Mouse (Mus musculus): ENCODE measurements at regions not wholly inside any gene's neighbourhood (a gene's known extent, or its start where the extent isn't known, plus 50 kb on each side); places are given as distances from the start of the nearest gene placed in this dataset.

DNA sequence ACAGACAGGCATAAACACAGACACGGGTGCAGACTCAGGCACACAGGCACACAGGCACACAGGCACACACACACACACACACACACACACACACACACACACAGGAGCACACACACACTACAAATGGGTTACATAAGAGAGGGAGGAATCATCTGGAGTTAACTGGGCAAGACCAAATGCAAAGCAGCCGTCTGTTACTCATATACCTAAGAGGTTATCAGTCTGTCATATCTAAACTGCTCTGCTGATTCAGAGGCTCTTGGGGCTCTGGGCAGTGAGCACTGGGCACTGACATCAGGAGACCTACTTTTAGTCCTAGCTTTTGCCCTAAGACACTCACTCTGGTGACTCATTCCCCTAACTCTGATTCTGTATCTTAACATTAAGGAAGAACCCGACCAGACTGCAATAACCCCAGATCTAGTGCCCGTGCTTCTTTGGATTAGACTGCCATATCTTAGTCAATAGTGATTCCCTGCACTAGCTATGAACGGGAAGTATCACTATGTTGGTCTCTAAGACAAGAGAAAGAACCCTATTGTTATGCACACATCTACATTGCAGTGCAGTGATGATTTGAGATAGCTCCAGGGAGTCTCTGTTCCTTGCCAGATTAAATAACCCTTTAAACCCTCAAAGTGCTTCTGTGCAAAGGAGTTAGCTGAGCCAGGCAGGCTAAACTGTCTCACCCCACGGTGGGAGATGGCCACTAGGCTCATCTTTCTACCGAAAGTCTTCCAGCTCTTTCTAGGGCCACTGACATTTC, 78.0 kb upstream of the Ndufb6 start:
- H3K4me1 ChIP-seq (ENCODE audit: control insufficient read depth in 1 of 2, insufficient read depth in 2 of 2): peaks cover 0 to 4% of the 10 kb centered on the region in 2 experiments; a peak in 1 of 4 replicates
- H3K27ac ChIP-seq (ENCODE audit: insufficient read depth, low read depth): no peak overlapping the region
- no peaks in the 10 kb centered on the region for H3K36me3 ChIP-seq (replicated peaks in 1 of 2; ENCODE audit: control insufficient read depth in 1 of 2, insufficient read depth in 1 of 2, low read length in 1 of 2)
- dilution Hi-C loops (cut with MboI; ENCODE audit: extremely low pct_ligation_motif_present, extremely low pct_unique_long_range_greater_than_20kb, low sequenced_read_pairs): no loop called here
- DNase-seq (ENCODE audit: extremely low read depth): peak; percentile 17
- H3K9ac ChIP-seq (ENCODE audit: insufficient read depth, low read depth): no peak overlapping the region
- no peaks in the 10 kb centered on the region for H3K79me2 ChIP-seq (replicated peaks; ENCODE audit: control insufficient read depth, extremely low read depth, insufficient read depth, poor library complexity, severe bottlenecking)
- in situ Hi-C loops (cut with MboI; ENCODE audit: low pct_ligation_motif_present, low pct_unique_long_range_greater_than_20kb, low sequenced_read_pairs): no loop called here
- H3K4me2 ChIP-seq (ENCODE audit: insufficient read depth, low read depth, poor library complexity, severe bottlenecking): no peak overlapping the region
- peaks cover 13% of the 10 kb centered on the region for H3K27me3 ChIP-seq (replicated peaks)
- no peak overlapping the region for H3K4me3 ChIP-seq (replicated peaks in 1 of 3; ENCODE audit: low read depth in 2 of 3, low read length in 2 of 3, poor library complexity in 1 of 3)
- TF ChIP-seq NELFE (IDR thresholded peaks at IDR 0.05; ENCODE audit: low read depth, low read length): no peak
- H3K9me3 ChIP-seq (replicated peaks; ENCODE audit: low read length): no peaks in the 10 kb centered on the region

- Histone ChIP-seq H3K27ac (ENCODE audit: insufficient read depth, low read depth) (no peak overlapping the region), H3K27me3 (replicated peaks) (peaks cover 15% of the 10 kb centered on the region), H3K4me2 (ENCODE audit: insufficient read depth, low read depth, poor library complexity, severe bottlenecking) (no peak overlapping the region), H3K4me3 (replicated peaks in 1 of 3; ENCODE audit: low read depth in 2 of 3, low read length in 2 of 3, poor library complexity in 1 of 3) (no peak overlapping the region), H3K79me2 (replicated peaks; ENCODE audit: control insufficient read depth, extremely low read depth, insufficient read depth, poor library complexity, severe bottlenecking) (no peaks in the 10 kb centered on the region), H3K9ac (ENCODE audit: insufficient read depth, low read depth) (no peak overlapping the region), H3K4me1 (ENCODE audit: control insufficient read depth in 1 of 2, insufficient read depth in 2 of 2) (peaks cover 0 to 4% of the 10 kb centered on the region in 2 experiments; a peak in 1 of 4 replicates), H3K9me3 (replicated peaks; ENCODE audit: low read length) (no peaks in the 10 kb centered on the region), H3K36me3 (replicated peaks in 1 of 2; ENCODE audit: control insufficient read depth in 1 of 2, insufficient read depth in 1 of 2, low read length in 1 of 2) (no peaks in the 10 kb centered on the region)
- in situ Hi-C loops (cut with MboI; ENCODE audit: low pct_ligation_motif_present, low pct_unique_long_range_greater_than_20kb, low sequenced_read_pairs): no loop called here
- no peak for TF ChIP-seq ZKSCAN1 (IDR thresholded peaks at IDR 0.05; ENCODE audit: borderline replicate concordance, low read depth, low read length)
- no peak for TF ChIP-seq MEF2A (IDR thresholded peaks at IDR 0.05; ENCODE audit: borderline replicate concordance, low read depth, low read length)
- TF ChIP-seq ZMIZ1 (IDR thresholded peaks at IDR 0.05; ENCODE audit: low read depth, low read length): no peak
- TF ChIP-seq UBTF (IDR thresholded peaks at IDR 0.05; ENCODE audit: low read depth, low read length): no peak
- TF ChIP-seq RCOR1 (conservative IDR thresholded peaks at IDR 0.05; ENCODE audit: low read depth, low read length): no peak
- TF ChIP-seq EP300 (IDR thresholded peaks at IDR 0.05; ENCODE audit: low read length): no peak
- no peak for TF ChIP-seq IRF4 (IDR thresholded peaks at IDR 0.05; ENCODE audit: low read depth, low read length)
- TF ChIP-seq SIN3A (IDR thresholded peaks at IDR 0.05; ENCODE audit: low read length): no peak
- no peak for TF ChIP-seq RAD21 (IDR thresholded peaks at IDR 0.05; ENCODE audit: low read depth, low read length)
- TF ChIP-seq TBP (conservative IDR thresholded peaks at IDR 0.05; ENCODE audit: low read depth, low read length): no peak
- TF ChIP-seq CTCF (conservative IDR thresholded peaks at IDR 0.05 in 1 of 2, IDR thresholded peaks at IDR 0.05 in 1 of 2; ENCODE audit: low read depth in 2 of 2, low read length in 2 of 2): no peak
- TF ChIP-seq BHLHE40 (IDR thresholded peaks at IDR 0.05; ENCODE audit: low read depth, low read length): no peak
- no peak for TF ChIP-seq POLR2AphosphoS2 (IDR thresholded peaks at IDR 0.05; ENCODE audit: low read depth, low read length)
- no peak for TF ChIP-seq ETS1 (conservative IDR thresholded peaks at IDR 0.05; ENCODE audit: low read depth, low read length)
- TF ChIP-seq POLR2A (IDR thresholded peaks at IDR 0.05; ENCODE audit: low read depth, low read length): no peak
- dilution Hi-C loops (cut with MboI; ENCODE audit: extremely low pct_ligation_motif_present, extremely low pct_unique_long_range_greater_than_20kb, low sequenced_read_pairs): no loop called here
- DNase-seq (ENCODE audit: extremely low read depth): no peak
Observed at GRCm38 (mm10) chr4:40355791-40356450, 76.7 kb upstream of the Ndufb6 start.
